Mouse (Mus musculus) intestine, embryonic 16.5 days (tissue): ENCODE data around the gene Spata31d1b. TPM values are rescaled to one million over a fixed set of nuclear protein-coding genes. Genes with fewer than 3 reads are reported as not detected.
A peak's percentile ranks its signal among the peaks of the same experiment; 100 is the strongest.
"Not testable (repeated sequence)": the region's sequence is repeated elsewhere in the genome, so short reads cannot be mapped to it uniquely, and the experiment has no call there.

Source experiments
- ATAC-seq: fragments of 200-750 bp; cut with Nextera tagmentation; 2 replicates; pipeline ENCODE4 v1.8.0; 2017; ENCODE audit warnings: moderate TSS enrichment, moderate library complexity
- H3K27ac ChIP-seq: fragments of 300-500 bp; sonication (generic); 2 replicates; pipeline ENCODE4 v1.5.1; 2014; ENCODE audit warnings: mild to moderate bottlenecking, low read length
- H3K27me3 ChIP-seq: fragments of 300-500 bp; sonication (generic); replicated peaks from 2 replicates; pipeline ENCODE4 v1.6.1; 2014; ENCODE audit warnings: low read length, control low read depth, mixed read lengths; ENCODE audit not compliant: control insufficient read depth, insufficient read depth
- H3K36me3 ChIP-seq: fragments of 300-500 bp; sonication (generic); 2 replicates; pipeline ENCODE4 v1.6.1; 2014; ENCODE audit warnings: low read length, control low read depth; ENCODE audit not compliant: control insufficient read depth, insufficient read depth
- H3K4me1 ChIP-seq: fragments of 300-500 bp; sonication (generic); 2 replicates; pipeline ENCODE4 v1.6.1; 2014; ENCODE audit warnings: low read length, control low read depth, mixed read lengths; ENCODE audit not compliant: control insufficient read depth, insufficient read depth
- H3K4me2 ChIP-seq: fragments of 300-500 bp; sonication (generic); 2 replicates; pipeline ENCODE4 v1.6.1; 2014; ENCODE audit warnings: low read depth, low read length, control low read depth
- H3K4me3 ChIP-seq: fragments of 300-500 bp; sonication (generic); 2 replicates; pipeline ENCODE4 v1.5.1; 2014; ENCODE audit warnings: mild to moderate bottlenecking, low read length
- H3K9ac ChIP-seq: fragments of 300-500 bp; sonication (generic); 2 replicates; pipeline ENCODE4 v1.6.1; 2014; ENCODE audit warnings: low read depth, low read length
- H3K9me3 ChIP-seq: fragments of 300-500 bp; sonication (generic); 2 replicates; pipeline ENCODE4 v1.6.1; 2016; ENCODE audit warnings: low read length, control low read depth; ENCODE audit not compliant: control insufficient read depth
- WGBS: fragments of 180-500 bp; shearing (Covaris S2); extraction: QIAGEN DNeasy Blood & Tissue Kit; methylation state at CpG from one replicate; pipeline ENCODE4 v1.1.7; 2014; 5-methylcytosine and 5-hydroxymethylcytosine counted together
- polyA plus RNA-seq: library from polyadenylated mRNA; unstranded; fragments of >200 nt; fragmentation: Nextera tagmentation; extraction: Ambion mirVana; gene quantifications from 2 replicates; pipeline ENCODE4 v1.2.1, GENCODE M21; 2015

The Spata31d1b gene
- polyA plus RNA-seq, 1 experiment from 2014 or later, result not detected

GRCm38 (mm10) chr13:59689843-59690242 is 22.2 kb upstream of the Spata31d1b start:
- Histone ChIP-seq H3K4me3 (no peak overlapping the region), H3K36me3 (no peaks in the 10 kb centered on the region), H3K27ac (no peak overlapping the region), H3K9ac (no peak overlapping the region), H3K27me3 (no peaks in the 10 kb centered on the region), H3K4me2 (no peak overlapping the region), H3K9me3 (no peaks in the 10 kb centered on the region), H3K4me1 (no peaks in the 10 kb centered on the region)
- WGBS, result 92% methylated on average over 3 of the region's 3 CpGs
- ATAC-seq, result no peak

GRCm38 (mm10) chr13:59690576-59690975 is 21.5 kb upstream of the Spata31d1b start:
- no peak overlapping the region for H3K4me3 ChIP-seq
- H3K9ac ChIP-seq, result no peak overlapping the region
- H3K27me3 ChIP-seq, result no peaks in the 10 kb centered on the region
- H3K36me3 ChIP-seq, result no peaks in the 10 kb centered on the region
- no peak for ATAC-seq
- no peaks in the 10 kb centered on the region for H3K4me1 ChIP-seq
- no peak overlapping the region for H3K4me2 ChIP-seq
- H3K9me3 ChIP-seq, result no peaks in the 10 kb centered on the region
- no peak overlapping the region for H3K27ac ChIP-seq
- 83% methylated on average over 7 of the region's 7 CpGs for WGBS

- Histone ChIP-seq H3K27me3 (no peaks in the 10 kb centered on the region), H3K4me2 (no peak overlapping the region), H3K4me3 (no peak overlapping the region), H3K36me3 (no peaks in the 10 kb centered on the region), H3K9me3 (no peaks in the 10 kb centered on the region), H3K9ac (no peak overlapping the region), H3K4me1 (no peaks in the 10 kb centered on the region), H3K27ac (no peak overlapping the region)
- WGBS, result 74% methylated on average over 10 of the region's 10 CpGs
- no peak for ATAC-seq
Measured at GRCm38 (mm10) chr13:59691478-59691877, 20.6 kb upstream of the Spata31d1b start.

GRCm38 (mm10) chr13:59694008-59694407 is 18.1 kb upstream of the Spata31d1b start, which contains the start of gene 4921517D22Rik:
Gene 4921517D22Rik, minus strand, starts transcription at chr13:59694108.
- ATAC-seq, result no peak
- no peaks in the 10 kb centered on the region for H3K4me1 ChIP-seq
- H3K27me3 ChIP-seq, result no peaks in the 10 kb centered on the region
- H3K4me3 ChIP-seq, result no peak within 1 kb of the TSS
- H3K4me2 ChIP-seq, result no peak within 1 kb of the TSS
- H3K27ac ChIP-seq, result no peak within 1 kb of the TSS
- 87% methylated on average over 3 of the region's 3 CpGs for WGBS
- no peak within 1 kb of the TSS for H3K9ac ChIP-seq
- no peaks in the 10 kb centered on the region for H3K36me3 ChIP-seq
- no peaks in the 10 kb centered on the region for H3K9me3 ChIP-seq

GRCm38 (mm10) chr13:59695781-59696180 is 16.3 kb upstream of the Spata31d1b start:
- H3K9ac ChIP-seq, result no peak overlapping the region
- H3K36me3 ChIP-seq, result no peaks in the 10 kb centered on the region
- no peaks in the 10 kb centered on the region for H3K4me1 ChIP-seq
- H3K9me3 ChIP-seq, result no peaks in the 10 kb centered on the region
- WGBS, result 79% methylated on average over 7 of the region's 7 CpGs
- ATAC-seq, result no peak
- no peak overlapping the region for H3K4me3 ChIP-seq
- no peak overlapping the region for H3K4me2 ChIP-seq
- no peaks in the 10 kb centered on the region for H3K27me3 ChIP-seq
- no peak overlapping the region for H3K27ac ChIP-seq

GRCm38 (mm10) chr13:59699131-59699530 is 13.0 kb upstream of the Spata31d1b start:
- ATAC-seq, result no peak
- Histone ChIP-seq H3K9me3 (no peaks in the 10 kb centered on the region), H3K4me3 (no peak overlapping the region), H3K27me3 (no peaks in the 10 kb centered on the region), H3K4me1 (no peaks in the 10 kb centered on the region), H3K27ac (no peak overlapping the region), H3K9ac (no peak overlapping the region), H3K36me3 (no peaks in the 10 kb centered on the region), H3K4me2 (no peak overlapping the region)
- 90% methylated on average over 8 of the region's 8 CpGs for WGBS

- H3K9me3 ChIP-seq, H3K9ac ChIP-seq, H3K27ac ChIP-seq, H3K4me2 ChIP-seq, H3K4me1 ChIP-seq, H3K4me3 ChIP-seq, H3K27me3 ChIP-seq, H3K36me3 ChIP-seq: not testable (repeated sequence)
- 0 out of 2 replicates have a peak, but pooled peaks have one; percentile 31 for ATAC-seq
- 71% methylated on average over 1 of the region's 1 CpGs for WGBS
Measured at GRCm38 (mm10) chr13:59700137-59700536, 11.9 kb upstream of the Spata31d1b start.

GRCm38 (mm10) chr13:59703514-59703913 is 8.6 kb upstream of the Spata31d1b start:
- H3K36me3 ChIP-seq, result no peaks in the 10 kb centered on the region

GRCm38 (mm10) chr13:59704562-59704961 is 7.5 kb upstream of the Spata31d1b start:
- H3K4me2 ChIP-seq, result no peak overlapping the region
- H3K27ac ChIP-seq, result no peak overlapping the region
- no peaks in the 10 kb centered on the region for H3K36me3 ChIP-seq
- no peaks in the 10 kb centered on the region for H3K9me3 ChIP-seq
- no peaks in the 10 kb centered on the region for H3K27me3 ChIP-seq
- H3K4me3 ChIP-seq, result no peak overlapping the region
- no peak overlapping the region for H3K9ac ChIP-seq
- 54% methylated on average over 12 of the region's 12 CpGs for WGBS
- no peak for ATAC-seq
- peaks cover 3% of the 10 kb centered on the region; the same call in 1 of the 2 replicates for H3K4me1 ChIP-seq

More at GRCm38 (mm10) chr13:59703514-59703913, 8.6 kb upstream of the Spata31d1b start:
- H3K9me3 ChIP-seq, result no peaks in the 10 kb centered on the region
- no peaks in the 10 kb centered on the region for H3K27me3 ChIP-seq
- no peak for ATAC-seq
- no peak overlapping the region for H3K4me3 ChIP-seq
- H3K27ac ChIP-seq, result no peak overlapping the region
- 82% methylated on average over 12 of the region's 12 CpGs for WGBS
- H3K9ac ChIP-seq, result no peak overlapping the region
- H3K4me1 ChIP-seq, result peaks cover 3% of the 10 kb centered on the region; the same call in 1 of the 2 replicates
- no peak overlapping the region for H3K4me2 ChIP-seq

- H3K4me2 ChIP-seq, result no peak within 1 kb of the TSS
- H3K9me3 ChIP-seq, result no peaks in the 10 kb centered on the region
- no peak within 1 kb of the TSS for H3K27ac ChIP-seq
- no peak within 1 kb of the TSS for H3K4me3 ChIP-seq
- H3K9ac ChIP-seq, result no peak within 1 kb of the TSS
- 91% methylated on average over 15 of the region's 15 CpGs for WGBS
- no peak for ATAC-seq
- H3K27me3 ChIP-seq, result no peaks in the 10 kb centered on the region
- H3K4me1 ChIP-seq, result no peaks in the 10 kb centered on the region
- no peaks in the 10 kb centered on the region for H3K36me3 ChIP-seq
Measured at GRCm38 (mm10) chr13:59710230-59710629, 1.9 kb upstream of the Spata31d1b start, which contains the start of gene Spata31d1a. Gene Spata31d1a, minus strand, starts transcription at chr13:59710330.
